Mouse (Mus musculus) ES-Bruce4 (cell line): Measurements from ENCODE around the gene Ltb.

Source experiments
- CTCF ChIP-seq: IDR thresholded peaks from one replicate; pipeline ENCODE4 v1.8.1; 2011; ENCODE audit warnings: low read depth, low read length
- EP300 ChIP-seq: IDR thresholded peaks from 2 replicates; pipeline ENCODE4 v1.6.1; 2011; ENCODE audit warnings: low read depth, low read length; ENCODE audit not compliant: insufficient read depth
- POLR2A ChIP-seq: IDR thresholded peaks from one replicate; pipeline ENCODE4 v1.8.1; 2011; ENCODE audit warnings: low read length; ENCODE audit not compliant: insufficient read depth

GRCm38 (mm10) chr17:35218516-35219193 is 24.4 kb downstream of the Ltb start:
- TF ChIP-seq EP300 (no peak), POLR2A (no peak), CTCF (no peak)
